Mouse (Mus musculus) C2C12 (cell line): Measurements from ENCODE around the gene Rpl29. TPM values are rescaled to one million over a fixed set of nuclear protein-coding genes. Genes with fewer than 3 reads are reported as not detected.

Source experiments
- H3K27me3 ChIP-seq: one replicate; pipeline ENCODE4 v1.6.1; 2011; ENCODE audit not compliant: control insufficient read depth, insufficient read depth, insufficient read length
- H3K36me3 ChIP-seq: one replicate; pipeline ENCODE4 v1.6.1; 2011; ENCODE audit not compliant: control insufficient read depth, insufficient read depth
- H3K4me3 ChIP-seq: one replicate; pipeline ENCODE4 v1.5.1; 2011; ENCODE audit warnings: mild to moderate bottlenecking, control low read depth; ENCODE audit not compliant: poor library complexity, insufficient read depth, severe bottlenecking
- H3K79me2 ChIP-seq: one replicate; pipeline ENCODE4 v1.6.1; 2011; ENCODE audit not compliant: control insufficient read depth, insufficient read depth
- H3K79me3 ChIP-seq: one replicate; pipeline ENCODE4 v1.6.1; 2011; ENCODE audit warnings: low read depth, control low read depth
- H3ac ChIP-seq: one replicate; pipeline ENCODE3; 2011; ENCODE audit warnings: low read depth; ENCODE audit not compliant: control insufficient read depth, insufficient read length
- CEBPB ChIP-seq: IDR thresholded peaks from one replicate; pipeline ENCODE4 v1.6.1; 2011; ENCODE audit warnings: low read depth, mild to moderate bottlenecking, control low read depth, moderate library complexity
- CTCF ChIP-seq: IDR thresholded peaks from one replicate; pipeline ENCODE4 v1.5.1; 2011; ENCODE audit not compliant: control insufficient read depth, insufficient read depth, insufficient read length
- FOSL1 ChIP-seq: IDR thresholded peaks from one replicate; pipeline ENCODE4 v1.8.0; 2011; ENCODE audit warnings: mild to moderate bottlenecking, low read length; ENCODE audit not compliant: poor library complexity, insufficient read depth, severe bottlenecking
- MAX ChIP-seq: IDR thresholded peaks from one replicate; pipeline ENCODE4 v1.6.1; 2011; ENCODE audit warnings: mild to moderate bottlenecking, control low read depth
- MYOD1 ChIP-seq: IDR thresholded peaks from one replicate; pipeline ENCODE4 v1.6.1; 2011; ENCODE audit warnings: low read depth; ENCODE audit not compliant: control insufficient read depth, insufficient read length
- MYOG ChIP-seq: IDR thresholded peaks from one replicate; pipeline ENCODE4 v1.6.1; 2011; ENCODE audit not compliant: control insufficient read depth, insufficient read length; ENCODE audit errors: extremely low read depth
- USF1 ChIP-seq: IDR thresholded peaks from one replicate; pipeline ENCODE4 v1.6.1; 2011; ENCODE audit warnings: low read depth, mild to moderate bottlenecking, control low read depth, moderate library complexity
- polyA plus RNA-seq: library from polyadenylated mRNA; unstranded; fragments of >200 nt; fragmentation: generic; extraction: Trizol; gene quantifications from one replicate; pipeline ENCODE4 v1.2.1, GENCODE M21; 2012; ENCODE audit warnings: missing spikeins

The Rpl29 gene
- polyA plus RNA-seq, 1 experiment = 72.9 TPM

DNA sequence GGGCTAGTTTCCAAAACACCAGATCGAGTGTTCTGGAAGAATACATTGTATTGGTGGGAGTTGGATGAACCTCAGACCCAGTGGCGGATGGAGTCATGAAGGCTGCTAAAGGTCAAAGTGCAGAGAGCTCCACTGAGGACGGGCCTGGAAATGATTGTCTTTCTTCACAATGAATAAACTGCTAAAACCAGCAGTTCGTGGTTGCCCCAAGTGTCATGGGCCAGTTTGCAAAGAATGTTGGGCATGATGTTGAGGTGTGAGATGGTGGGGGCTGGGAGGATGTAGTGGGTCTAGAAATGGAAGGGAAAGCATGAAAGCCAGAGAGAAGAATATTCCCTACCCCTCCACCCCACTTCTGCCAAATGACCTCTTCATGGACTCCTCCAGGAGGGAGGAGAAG is 15.6 kb downstream of the Rpl29 start:
- Histone ChIP-seq H3K79me2 (no peaks in the 10 kb centered on the region), H3K36me3 (no peaks in the 10 kb centered on the region), H3K27me3 (no peaks in the 10 kb centered on the region), H3K79me3 (no peaks in the 10 kb centered on the region), H3K4me3 (no peak overlapping the region), H3ac (no peak overlapping the region)
- no peak for TF ChIP-seq CTCF
- TF ChIP-seq MYOG = no peak
- TF ChIP-seq USF1 = no peak
- no peak for TF ChIP-seq FOSL1
- TF ChIP-seq MYOD1 = no peak
- no peak for TF ChIP-seq CEBPB
- no peak for TF ChIP-seq MAX

DNA sequence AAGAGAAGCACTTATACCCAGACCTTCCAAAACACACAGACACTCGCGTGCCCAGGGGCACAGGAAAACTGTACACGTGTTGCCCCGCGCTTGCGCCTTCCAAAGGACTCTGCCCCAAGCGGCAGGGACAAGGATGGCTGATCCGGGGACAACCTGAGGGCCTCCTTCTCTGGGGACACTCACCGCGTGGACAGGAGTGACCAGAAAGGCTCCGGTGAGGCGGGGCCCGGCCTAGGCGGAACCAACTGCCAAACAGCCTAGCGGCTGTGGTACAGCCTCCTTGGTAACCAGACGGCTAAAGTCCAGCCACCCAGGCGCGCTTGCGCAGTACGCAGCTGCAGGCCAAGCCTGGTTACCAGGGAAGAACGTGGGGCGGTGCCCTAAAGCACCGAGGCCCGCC is 18.1 kb downstream of the Rpl29 start, which contains the start of the genes Abhd14b and Abhd14a:
TSS of gene Abhd14b (plus strand) at position 112 of the 400 bp plus-strand sequence.
TSS of gene Abhd14a (minus strand) at position 331 of the 400 bp plus-strand sequence.
- Histone ChIP-seq H3K4me3 (peak within 1 kb of the TSS; percentile 48), H3K27me3 (no peaks in the 10 kb centered on the region), H3K79me3 (peaks cover 4% of the 10 kb centered on the region), H3ac (peak within 1 kb of the TSS; percentile 75), H3K79me2 (no peaks in the 10 kb centered on the region), H3K36me3 (no peaks in the 10 kb centered on the region)
- TF ChIP-seq FOSL1 (no peak), MAX (peak; percentile 86), USF1 (peak; percentile 26), CTCF (no peak), MYOG (no peak), CEBPB (no peak), MYOD1 (no peak)

DNA sequence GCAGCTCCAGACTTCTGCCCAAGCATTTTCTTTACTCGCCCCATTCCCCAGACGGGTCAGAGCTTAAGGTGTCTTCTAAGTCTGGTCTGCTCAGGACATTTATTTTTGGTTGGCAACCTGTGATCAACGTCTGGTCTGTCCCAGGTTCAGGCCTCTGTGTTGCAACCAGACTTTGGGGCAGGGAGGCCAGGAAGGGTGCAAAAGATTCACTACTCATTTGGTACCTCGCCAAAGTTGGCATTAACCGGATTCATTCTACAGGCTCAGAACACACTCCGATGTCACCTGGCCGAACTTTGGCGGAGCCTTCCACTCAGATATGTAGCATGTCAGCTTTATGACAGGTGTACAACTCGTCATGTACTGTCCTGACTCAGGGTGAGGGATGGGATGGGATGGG is 18.7 kb downstream of the Rpl29 start:
- Histone ChIP-seq H3ac (peak overlapping the region; percentile 13), H3K36me3 (no peaks in the 10 kb centered on the region), H3K27me3 (no peaks in the 10 kb centered on the region), H3K79me2 (no peaks in the 10 kb centered on the region), H3K79me3 (peaks cover 4% of the 10 kb centered on the region), H3K4me3 (no peak overlapping the region)
- no peak for TF ChIP-seq MYOD1
- TF ChIP-seq CTCF = no peak
- TF ChIP-seq FOSL1 = no peak
- TF ChIP-seq CEBPB = no peak
- no peak for TF ChIP-seq MAX
- no peak for TF ChIP-seq USF1
- TF ChIP-seq MYOG = no peak

DNA sequence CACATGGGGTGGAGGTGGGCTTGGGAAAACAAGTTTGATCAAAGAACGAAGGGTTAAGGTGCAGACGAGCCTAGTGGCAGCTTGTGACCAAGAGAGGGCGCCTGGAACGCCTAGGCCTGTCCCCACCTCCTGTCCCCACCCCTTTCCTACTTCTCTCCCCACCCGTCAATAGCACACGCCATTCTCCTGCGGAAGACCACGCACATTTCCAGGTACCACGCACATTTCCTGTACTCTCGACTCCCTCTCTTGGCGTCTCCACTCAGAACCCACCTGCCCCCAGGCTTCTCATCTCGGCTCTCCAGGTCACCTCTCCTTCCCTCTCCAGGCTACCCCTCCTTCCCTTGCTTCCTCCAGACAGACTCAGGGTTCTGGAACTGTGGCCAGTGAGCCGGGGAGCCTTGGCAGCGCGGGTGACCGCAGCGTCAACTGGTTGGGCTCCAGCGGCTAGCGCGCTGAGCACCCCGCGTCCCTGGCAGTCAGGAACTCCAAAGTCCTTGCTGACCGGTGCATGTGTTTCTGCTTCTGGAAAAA is 19.3 kb downstream of the Rpl29 start:
- H3K4me3 ChIP-seq = peak overlapping the region; percentile 48
- H3K79me2 ChIP-seq = no peaks in the 10 kb centered on the region
- peaks cover 4% of the 10 kb centered on the region for H3K79me3 ChIP-seq
- TF ChIP-seq MAX = peak; percentile 18
- peak; percentile 67 for TF ChIP-seq CTCF
- TF ChIP-seq USF1 = no peak
- no peaks in the 10 kb centered on the region for H3K36me3 ChIP-seq
- no peaks in the 10 kb centered on the region for H3K27me3 ChIP-seq
- peak overlapping the region; percentile 73 for H3ac ChIP-seq

DNA sequence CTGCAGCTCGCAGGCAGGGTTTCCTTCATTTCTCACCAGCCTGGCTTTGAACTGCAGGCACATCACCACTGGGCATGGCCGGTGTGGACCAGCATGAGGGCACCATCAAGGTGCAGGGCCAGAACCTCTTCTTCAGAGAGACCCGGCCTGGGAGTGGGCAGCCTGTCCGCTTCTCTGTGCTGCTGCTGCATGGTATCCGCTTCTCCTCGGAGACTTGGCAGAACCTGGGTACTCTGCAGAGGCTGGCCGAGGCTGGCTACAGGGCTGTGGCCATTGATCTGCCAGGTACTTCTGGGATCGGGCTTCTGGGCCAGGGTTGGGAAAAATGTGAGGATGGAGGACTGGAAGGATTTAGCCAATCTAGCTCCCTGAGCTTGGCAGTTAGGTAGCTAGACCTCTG is 20.7 kb downstream of the Rpl29 start:
- TF ChIP-seq MYOD1 (no peak), USF1 (no peak), FOSL1 (no peak), CEBPB (no peak), MYOG (no peak), MAX (no peak), CTCF (no peak)
- H3K36me3 ChIP-seq = no peaks in the 10 kb centered on the region
- H3K79me3 ChIP-seq = peaks cover 13% of the 10 kb centered on the region
- no peak overlapping the region for H3ac ChIP-seq
- H3K27me3 ChIP-seq = no peaks in the 10 kb centered on the region
- no peak overlapping the region for H3K4me3 ChIP-seq
- peaks cover 12% of the 10 kb centered on the region for H3K79me2 ChIP-seq

DNA sequence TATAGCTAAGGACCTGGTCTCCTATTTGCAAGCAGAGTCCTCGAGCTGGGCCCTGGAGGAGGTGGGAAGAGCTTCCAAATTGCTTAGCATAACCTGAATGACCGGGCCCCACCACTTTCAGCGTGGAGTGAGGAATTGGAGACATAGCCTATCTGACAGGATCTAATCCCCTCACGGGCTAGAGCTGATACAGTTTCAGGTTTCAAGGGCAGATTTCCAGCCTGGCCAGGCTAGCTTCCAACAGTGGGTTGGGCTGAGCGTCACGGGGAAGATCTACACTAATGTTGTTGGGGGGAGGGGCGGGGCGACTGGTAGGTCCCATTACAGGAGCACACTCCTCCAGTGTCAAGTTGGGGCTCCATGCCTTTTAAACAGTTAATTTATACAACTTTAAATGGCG is 21.4 kb downstream of the Rpl29 start:
- Histone ChIP-seq H3K4me3 (no peak overlapping the region), H3ac (no peak overlapping the region), H3K79me2 (peaks cover 19% of the 10 kb centered on the region), H3K27me3 (no peaks in the 10 kb centered on the region), H3K79me3 (peaks cover 20% of the 10 kb centered on the region), H3K36me3 (no peaks in the 10 kb centered on the region)
- TF ChIP-seq MYOG (no peak), CTCF (no peak), MAX (no peak), MYOD1 (no peak), CEBPB (no peak), USF1 (no peak), FOSL1 (no peak)
